Mouse (Mus musculus): ENCODE results near the gene Myo16. TPM values are rescaled to one million over a fixed set of nuclear protein-coding genes. Genes with fewer than 3 reads are reported as not detected.

The Myo16 gene
- total and polyA plus RNA-seq, 3 experiments, result not detected

- TF ChIP-seq ZMIZ1 (IDR thresholded peaks at IDR 0.05; ENCODE audit: low read depth, low read length) (no peak), ZKSCAN1 (IDR thresholded peaks at IDR 0.05; ENCODE audit: low read depth, low read length) (no peak), MAZ (IDR thresholded peaks at IDR 0.05; ENCODE audit: low read depth, low read length) (no peak), UBTF (IDR thresholded peaks at IDR 0.05; ENCODE audit: borderline replicate concordance, insufficient read depth, low read depth, low read length) (no peak), MAX (IDR thresholded peaks at IDR 0.05; ENCODE audit: low read length) (no peak), RCOR1 (IDR thresholded peaks at IDR 0.05; ENCODE audit: low read depth, low read length) (no peak)
- H3K4me3 ChIP-seq (ENCODE audit: control insufficient read depth in 1 of 2, insufficient read depth in 1 of 2, low read depth in 2 of 2, low read length in 2 of 2), result no peak overlapping the region
- H3K9ac ChIP-seq (ENCODE audit: control insufficient read depth, low read depth, low read length, poor library complexity, severe bottlenecking), result no peak overlapping the region
Observed at GRCm38 (mm10) chr8:10391096-10391683, 237.5 kb downstream of the Myo16 start.

DNA sequence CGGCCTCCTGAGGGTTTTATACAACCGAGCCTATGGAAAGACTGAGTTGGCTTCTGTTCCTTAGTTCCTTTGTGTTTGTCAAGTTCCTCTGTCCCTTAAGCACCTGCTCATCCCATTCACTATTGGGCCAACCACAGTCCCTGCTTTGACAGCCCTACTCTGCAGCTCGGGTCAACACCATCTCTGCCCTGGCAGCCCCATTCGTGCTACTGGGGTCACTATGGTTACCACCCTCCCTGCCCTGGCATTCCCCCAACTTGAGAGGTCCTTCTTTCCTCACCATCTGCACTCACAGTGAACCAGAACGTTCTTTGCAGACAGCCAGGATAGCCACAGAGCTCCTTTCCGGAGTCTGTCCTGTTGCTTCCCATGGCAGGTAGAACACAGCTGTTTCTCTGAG, 238.2 kb downstream of the Myo16 start:
- H3K27me3 ChIP-seq (ENCODE audit: control insufficient read depth in 1 of 2, insufficient read depth in 2 of 2, low read length in 2 of 2), result no peaks in the 10 kb centered on the region

More at GRCm38 (mm10) chr8:10391096-10391683, 237.5 kb downstream of the Myo16 start:
- Histone ChIP-seq H3K4me1 (ENCODE audit: control insufficient read depth in 1 of 2, insufficient read depth in 2 of 2, low read length in 2 of 2) (no peaks in the 10 kb centered on the region), H3K36me3 (ENCODE audit: control insufficient read depth in 1 of 2, insufficient read depth in 2 of 2, low read length in 2 of 2) (no peaks in the 10 kb centered on the region), H3K27me3 (ENCODE audit: control insufficient read depth in 1 of 2, insufficient read depth in 2 of 2, low read length in 2 of 2) (no peaks in the 10 kb centered on the region), H3K79me2 (ENCODE audit: control insufficient read depth, insufficient read depth, low read length, poor library complexity) (no peaks in the 10 kb centered on the region), H3K27ac (ENCODE audit: control insufficient read depth, low read depth, low read length) (no peak overlapping the region), H3K9me3 (replicated peaks; ENCODE audit: insufficient read depth, low read length) (no peaks in the 10 kb centered on the region)
- no peak for DNase-seq (ENCODE audit: low read depth, low spot score)

DNA sequence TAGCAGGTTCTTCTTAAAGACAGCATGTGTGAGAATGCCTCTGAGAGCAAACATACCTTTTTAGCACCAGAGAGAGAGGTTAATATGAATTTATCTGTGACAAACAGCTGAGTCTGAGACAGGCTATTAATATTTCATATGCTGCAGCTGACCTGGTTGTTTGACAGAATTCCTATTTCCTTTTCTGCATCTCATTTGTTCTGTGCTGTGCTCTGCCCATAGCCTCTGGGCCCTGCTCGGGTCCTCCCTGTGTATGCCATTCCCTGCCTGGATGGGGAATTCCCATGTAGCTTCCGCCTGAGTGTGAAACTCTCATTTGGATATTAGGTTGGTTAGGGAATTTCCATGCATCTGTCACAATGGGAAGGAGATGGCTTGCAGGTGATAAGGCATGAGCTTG, 240.8 kb downstream of the Myo16 start:
- Histone ChIP-seq H3K9me3 (replicated peaks; ENCODE audit: insufficient read depth, low read length) (no peaks in the 10 kb centered on the region), H3K9ac (ENCODE audit: control insufficient read depth, low read depth, low read length, poor library complexity, severe bottlenecking) (no peak overlapping the region), H3K79me2 (ENCODE audit: control insufficient read depth, insufficient read depth, low read length, poor library complexity) (no peaks in the 10 kb centered on the region), H3K27me3 (ENCODE audit: control insufficient read depth in 1 of 2, insufficient read depth in 2 of 2, low read length in 2 of 2) (no peaks in the 10 kb centered on the region), H3K36me3 (ENCODE audit: control insufficient read depth in 1 of 2, insufficient read depth in 2 of 2, low read length in 2 of 2) (no peaks in the 10 kb centered on the region), H3K27ac (ENCODE audit: control insufficient read depth, low read depth, low read length) (no peak overlapping the region), H3K4me1 (ENCODE audit: control insufficient read depth in 1 of 2, insufficient read depth in 2 of 2, low read length in 2 of 2) (no peaks in the 10 kb centered on the region), H3K4me3 (ENCODE audit: control insufficient read depth in 1 of 2, insufficient read depth in 1 of 2, low read depth in 2 of 2, low read length in 2 of 2) (no peak overlapping the region)
- no peak for TF ChIP-seq MAFK (IDR thresholded peaks at IDR 0.05; ENCODE audit: borderline replicate concordance, low read depth, low read length)
- TF ChIP-seq HCFC1 (IDR thresholded peaks at IDR 0.05; ENCODE audit: low read depth, low read length), result no peak
- no peak for TF ChIP-seq MAX (IDR thresholded peaks at IDR 0.05; ENCODE audit: low read length)
- DNase-seq (ENCODE audit: low read depth, low spot score), result no peak

More for the DNA sequence above, 238.2 kb downstream of the Myo16 start:
- H3K9me3 ChIP-seq (replicated peaks; ENCODE audit: insufficient read depth, low read length), result no peaks in the 10 kb centered on the region
- no peaks in the 10 kb centered on the region for H3K4me1 ChIP-seq (ENCODE audit: control insufficient read depth in 1 of 2, insufficient read depth in 2 of 2, low read length in 2 of 2)
- no peak overlapping the region for H3K4me3 ChIP-seq (ENCODE audit: control insufficient read depth in 1 of 2, insufficient read depth in 1 of 2, low read depth in 2 of 2, low read length in 2 of 2)
- no peak overlapping the region for H3K9ac ChIP-seq (ENCODE audit: control insufficient read depth, low read depth, low read length, poor library complexity, severe bottlenecking)
- no peaks in the 10 kb centered on the region for H3K36me3 ChIP-seq (ENCODE audit: control insufficient read depth in 1 of 2, insufficient read depth in 2 of 2, low read length in 2 of 2)
- DNase-seq (ENCODE audit: low read depth, low spot score), result no peak
- H3K27ac ChIP-seq (ENCODE audit: control insufficient read depth, low read depth, low read length), result no peak overlapping the region
- no peaks in the 10 kb centered on the region for H3K79me2 ChIP-seq (ENCODE audit: control insufficient read depth, insufficient read depth, low read length, poor library complexity)
- no peak for TF ChIP-seq POLR2A (IDR thresholded peaks at IDR 0.05; ENCODE audit: control insufficient read depth in 1 of 2, insufficient read depth in 1 of 2, low read depth in 1 of 2, low read length in 2 of 2, poor library complexity in 1 of 2)
- no peak for TF ChIP-seq RCOR1 (IDR thresholded peaks at IDR 0.05; ENCODE audit: low read depth, low read length)
- no peak for TF ChIP-seq UBTF (IDR thresholded peaks at IDR 0.05; ENCODE audit: borderline replicate concordance, insufficient read depth, low read depth, low read length)
- no peak for TF ChIP-seq MAZ (IDR thresholded peaks at IDR 0.05; ENCODE audit: low read depth, low read length)
- TF ChIP-seq CHD1 (IDR thresholded peaks at IDR 0.05; ENCODE audit: low read depth, low read length), result no peak
- TF ChIP-seq KAT2A (conservative IDR thresholded peaks at IDR 0.05; ENCODE audit: low read depth, low read length), result no peak
- no peak for TF ChIP-seq GABPA (IDR thresholded peaks at IDR 0.05; ENCODE audit: low read depth, low read length)
- TF ChIP-seq CTCF (IDR thresholded peaks at IDR 0.05 in 2 of 3, conservative IDR thresholded peaks at IDR 0.05 in 1 of 3; ENCODE audit: control insufficient read depth in 1 of 3, insufficient read depth in 1 of 3, low read depth in 2 of 3, low read length in 3 of 3, poor library complexity in 1 of 3, severe bottlenecking in 1 of 3), result no peak
- TF ChIP-seq POLR2AphosphoS5 (IDR thresholded peaks at IDR 0.05; ENCODE audit: borderline replicate concordance, low read depth, low read length), result no peak
- TF ChIP-seq MAFK (IDR thresholded peaks at IDR 0.05; ENCODE audit: borderline replicate concordance, low read depth, low read length), result no peak
- no peak for TF ChIP-seq ZNF384 (IDR thresholded peaks at IDR 0.05; ENCODE audit: low read depth, low read length)
- no peak for TF ChIP-seq SIN3A (IDR thresholded peaks at IDR 0.05; ENCODE audit: low read length)
- TF ChIP-seq TAL1 (IDR thresholded peaks at IDR 0.05; ENCODE audit: low read length), result no peak
- TF ChIP-seq POLR2AphosphoS2 (IDR thresholded peaks at IDR 0.05; ENCODE audit: low read length), result no peak
- no peak for TF ChIP-seq SMC3 (IDR thresholded peaks at IDR 0.05; ENCODE audit: low read depth, low read length)
- no peak for TF ChIP-seq ZC3H11A (IDR thresholded peaks at IDR 0.05; ENCODE audit: low read depth, low read length)
- TF ChIP-seq USF1 (IDR thresholded peaks at IDR 0.05; ENCODE audit: low read depth, low read length), result no peak
- no peak for TF ChIP-seq JUND (IDR thresholded peaks at IDR 0.05; ENCODE audit: low read depth, low read length)
